Mouse (Mus musculus): ENCODE results near the gene Fmnl2. TPM values are rescaled to one million over a fixed set of nuclear protein-coding genes. Genes with fewer than 3 reads are reported as not detected.

The Fmnl2 gene
- total RNA-seq, 2 experiments from 2014 or later: 4.4 to 5.7 TPM

- peak; percentile 29 for ATAC-seq (replicated peaks; ENCODE audit: poor library complexity, severe bottlenecking)
These were observed 4.5 kb downstream of the Fmnl2 start for GRCm38 (mm10) chr2:52862046-52862759.

DNA sequence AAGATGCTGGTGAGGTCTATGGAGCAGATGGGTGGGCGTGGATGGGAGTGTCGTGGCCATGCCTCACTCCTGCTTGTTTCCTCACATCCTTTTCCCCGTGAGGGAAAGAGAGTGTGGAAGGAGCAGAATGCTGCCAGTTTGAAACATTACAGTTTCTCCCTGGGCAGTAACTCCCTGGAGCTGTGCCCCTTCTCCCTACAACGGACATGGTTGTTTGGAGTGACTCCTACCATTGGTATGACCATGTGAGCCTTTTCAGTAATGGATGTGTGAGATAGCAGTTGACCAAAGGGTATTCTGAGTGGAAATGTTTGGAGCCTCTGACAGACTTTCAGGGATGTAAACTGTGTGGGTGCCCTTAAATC is 5.1 kb downstream of the Fmnl2 start:
- ATAC-seq (replicated peaks; ENCODE audit: poor library complexity, severe bottlenecking): no peak

- ATAC-seq (replicated peaks; ENCODE audit: poor library complexity, severe bottlenecking): no peak
These were observed 7.0 kb downstream of the Fmnl2 start for GRCm38 (mm10) chr2:52864635-52865034.

GRCm38 (mm10) chr2:52866151-52866550 is 8.5 kb downstream of the Fmnl2 start:
- ATAC-seq (replicated peaks; ENCODE audit: poor library complexity, severe bottlenecking): no peak

GRCm38 (mm10) chr2:52867781-52868180 is 10.1 kb downstream of the Fmnl2 start:
- ATAC-seq (replicated peaks; ENCODE audit: poor library complexity, severe bottlenecking): no peak

DNA sequence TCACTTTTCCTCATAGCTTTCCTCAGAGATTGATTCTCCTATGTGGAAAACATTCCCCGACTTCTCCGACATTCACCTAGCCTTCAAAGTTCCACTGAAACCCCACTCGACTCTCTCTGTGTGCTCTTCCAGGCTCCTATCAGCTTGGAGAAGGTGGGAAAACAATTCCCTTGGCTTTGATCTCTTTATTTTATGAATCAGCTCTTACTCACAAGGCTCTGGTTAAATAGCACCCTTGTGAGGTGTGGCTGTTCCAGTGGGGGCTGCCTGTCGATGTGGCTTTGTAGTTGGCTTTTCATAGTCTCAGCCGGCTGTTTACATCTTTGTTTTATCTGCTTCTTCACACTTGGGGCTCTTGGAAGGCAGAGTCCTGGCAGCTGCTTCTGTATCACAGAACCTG is 10.5 kb downstream of the Fmnl2 start:
- no peak for ATAC-seq (replicated peaks; ENCODE audit: poor library complexity, severe bottlenecking)

- no peak for ATAC-seq (replicated peaks; ENCODE audit: poor library complexity, severe bottlenecking)
These were observed 15.0 kb downstream of the Fmnl2 start for GRCm38 (mm10) chr2:52872636-52873035.

DNA sequence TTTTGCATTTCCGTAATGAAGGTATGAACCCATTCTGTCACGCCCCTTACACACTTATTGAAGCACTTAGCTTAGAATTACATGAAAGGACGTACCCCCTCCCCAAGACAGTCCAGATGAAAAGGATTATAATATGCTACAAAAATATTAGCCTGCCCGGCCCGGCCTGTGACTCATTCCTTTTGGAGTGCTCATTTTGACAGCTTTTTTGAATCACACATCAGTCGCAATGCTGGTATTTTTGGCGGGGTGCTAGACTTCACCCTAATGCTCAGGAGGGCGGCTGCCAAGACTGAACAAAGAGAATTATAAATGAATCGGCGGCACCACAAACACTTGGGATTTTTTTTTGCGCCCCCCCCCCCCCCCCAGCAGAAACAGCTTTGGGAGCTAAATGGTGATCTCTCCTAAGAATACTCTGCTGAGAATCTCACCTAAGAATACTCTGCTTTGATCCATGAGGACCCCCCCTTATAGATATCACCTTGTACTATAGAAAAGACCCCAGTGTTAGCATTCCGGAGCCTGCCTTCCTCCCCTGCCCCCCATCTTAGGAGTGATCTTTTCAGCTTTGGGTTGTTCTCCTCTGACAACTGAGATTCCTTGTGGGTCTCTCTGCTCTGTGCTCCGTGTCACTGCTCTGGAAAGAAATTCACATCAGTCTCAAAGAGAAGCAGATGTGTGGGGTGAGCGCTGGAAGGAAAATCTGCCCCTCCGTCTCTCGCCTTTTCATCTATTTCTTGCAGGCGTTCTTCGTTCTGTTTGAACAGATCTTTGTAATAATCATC is 15.8 kb downstream of the Fmnl2 start:
- no peak for ATAC-seq (replicated peaks; ENCODE audit: poor library complexity, severe bottlenecking)

- no peak for ATAC-seq (replicated peaks; ENCODE audit: poor library complexity, severe bottlenecking)
These were observed 17.1 kb downstream of the Fmnl2 start for GRCm38 (mm10) chr2:52874721-52875120.

GRCm38 (mm10) chr2:52875801-52876200 is 18.1 kb downstream of the Fmnl2 start:
- no peak for ATAC-seq (replicated peaks; ENCODE audit: poor library complexity, severe bottlenecking)

DNA sequence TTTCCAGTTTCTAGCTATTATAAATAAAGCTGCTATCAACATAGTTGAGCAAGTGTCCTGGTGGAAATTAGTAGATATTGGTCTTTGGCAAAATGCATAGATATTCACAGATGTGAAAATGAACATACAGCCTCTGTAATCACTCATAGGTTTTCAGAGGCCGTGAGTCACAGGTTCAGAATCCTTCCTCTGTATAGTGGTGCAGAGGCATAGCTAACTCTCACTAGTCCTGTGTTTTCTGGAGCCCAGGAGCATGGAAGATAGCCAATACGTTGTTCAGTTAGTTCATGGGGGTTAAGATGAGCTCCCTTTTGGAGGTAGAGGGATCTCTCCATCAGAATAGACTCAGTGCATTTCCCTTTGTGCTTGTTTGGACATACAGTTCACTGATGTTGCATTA is 25.7 kb downstream of the Fmnl2 start:
- no peak for ATAC-seq (replicated peaks; ENCODE audit: poor library complexity, severe bottlenecking)

DNA sequence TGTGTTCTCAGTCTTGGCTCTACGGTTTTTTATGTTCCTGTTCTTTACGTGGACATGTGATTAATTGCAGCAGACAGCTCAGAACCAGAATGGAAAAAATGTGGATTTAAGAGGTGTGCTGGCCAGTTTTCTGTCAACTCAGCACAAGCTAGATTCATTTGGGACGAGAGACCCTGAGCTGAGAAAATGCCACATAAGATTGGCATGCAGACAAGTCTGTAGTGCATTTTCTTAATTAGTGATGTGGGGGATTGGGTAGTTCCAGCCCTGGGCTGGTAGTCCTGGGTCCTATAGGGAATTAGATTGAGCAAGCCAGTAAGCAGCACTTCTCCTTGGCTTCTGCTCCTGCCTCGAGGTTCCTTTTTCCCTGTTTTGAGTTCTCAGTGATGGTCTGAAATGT is 26.4 kb downstream of the Fmnl2 start:
- peak; percentile 74 for ATAC-seq (replicated peaks; ENCODE audit: poor library complexity, severe bottlenecking)

DNA sequence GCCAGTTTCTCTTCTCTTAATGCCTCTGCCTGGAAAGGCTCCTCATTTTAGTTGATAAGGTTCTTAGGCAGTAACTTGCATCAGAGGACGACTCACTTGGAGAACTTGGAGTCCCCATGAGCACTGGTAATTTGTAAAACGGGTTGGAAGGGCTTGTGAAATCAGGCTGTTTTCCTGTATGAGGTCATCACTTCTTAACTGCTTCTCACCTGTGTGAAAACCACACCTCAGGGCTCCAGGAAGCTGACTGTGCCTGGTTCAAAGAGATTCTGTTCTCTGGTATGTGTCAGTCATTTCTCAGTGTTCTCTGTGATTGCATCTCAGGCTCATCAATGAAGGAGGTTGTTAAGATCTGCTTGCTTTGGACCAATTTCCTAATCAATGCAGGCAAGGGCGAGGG is 27.4 kb downstream of the Fmnl2 start:
- 0 out of 2 replicates have a peak, but pooled peaks have one; percentile 17 for ATAC-seq (replicated peaks; ENCODE audit: poor library complexity, severe bottlenecking)

DNA sequence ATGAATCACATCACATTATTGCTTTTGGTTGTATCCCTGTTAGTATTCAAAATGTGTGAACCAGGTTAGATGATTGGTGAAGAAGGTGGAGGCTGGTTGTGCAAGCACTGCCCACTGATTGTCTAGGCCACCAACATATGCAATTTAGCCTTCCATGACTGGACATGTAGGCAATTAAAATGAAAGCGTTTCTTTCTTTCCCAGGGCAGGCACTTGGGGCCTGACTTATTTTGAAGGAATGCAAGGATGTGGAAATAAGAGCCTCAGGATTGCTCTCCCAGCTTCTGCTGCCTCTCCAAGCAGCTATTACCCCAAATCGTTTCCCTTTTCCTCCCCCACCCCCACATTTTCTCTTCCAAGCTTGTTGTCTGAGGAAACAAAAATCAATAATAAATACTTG is 29.6 kb downstream of the Fmnl2 start:
- ATAC-seq (replicated peaks; ENCODE audit: poor library complexity, severe bottlenecking): no peak

GRCm38 (mm10) chr2:52891115-52891514 is 33.5 kb downstream of the Fmnl2 start:
- peak; percentile 35; the same call in 1 of the 2 replicates for ATAC-seq (replicated peaks; ENCODE audit: poor library complexity, severe bottlenecking)

GRCm38 (mm10) chr2:52891744-52892143 is 34.1 kb downstream of the Fmnl2 start:
- ATAC-seq (replicated peaks; ENCODE audit: poor library complexity, severe bottlenecking): no peak

DNA sequence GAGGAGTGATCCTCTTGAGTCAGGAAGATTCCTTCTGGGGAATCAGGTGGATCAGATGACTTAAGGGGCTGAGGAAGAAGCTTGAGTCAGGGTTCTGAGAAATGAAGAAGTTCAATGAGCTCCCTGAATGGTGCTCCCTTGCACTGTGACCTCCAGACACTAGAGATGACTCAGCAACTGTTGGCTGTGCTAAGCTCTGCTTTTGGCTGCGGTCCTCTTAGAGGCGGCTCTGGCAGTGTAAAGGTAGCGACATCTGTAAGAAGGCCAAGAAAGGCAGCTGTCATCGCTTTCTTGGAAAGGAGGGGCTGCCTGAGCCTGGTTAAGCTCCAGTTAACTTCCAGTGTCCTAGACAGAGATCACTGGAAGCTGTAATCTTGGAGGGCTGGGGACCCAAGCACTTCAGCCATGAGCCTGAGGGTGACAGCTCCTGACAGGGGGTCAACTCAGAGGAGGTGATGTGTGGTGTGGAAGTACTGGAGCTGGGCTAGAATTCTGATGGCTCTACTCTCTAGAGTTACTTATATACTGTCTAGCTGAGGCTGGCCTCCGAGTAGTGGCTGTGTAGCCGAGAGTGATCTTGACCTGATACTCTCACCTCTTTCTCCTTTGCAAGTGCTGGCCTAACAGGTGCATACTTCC is 37.4 kb downstream of the Fmnl2 start:
- ATAC-seq (replicated peaks; ENCODE audit: poor library complexity, severe bottlenecking): peak; percentile 86

DNA sequence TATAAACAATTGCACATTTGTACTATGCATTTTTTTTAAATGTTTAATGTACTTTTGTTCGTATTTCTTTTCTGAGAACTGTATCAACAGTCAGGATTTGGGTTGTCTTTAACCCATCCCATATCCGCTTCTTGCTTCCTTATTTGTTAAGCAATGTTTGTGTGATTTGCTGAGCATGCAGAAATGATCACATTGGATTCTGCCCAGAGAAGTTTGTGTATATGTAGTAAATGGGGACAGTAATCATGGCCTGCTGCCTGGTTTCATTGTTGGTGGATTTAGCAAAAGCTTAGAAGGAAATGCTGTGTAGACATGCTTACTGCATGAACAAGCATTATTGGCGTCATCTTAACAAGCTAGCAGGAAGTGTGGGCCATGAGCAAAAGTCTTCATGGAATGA is 39.3 kb downstream of the Fmnl2 start:
- ATAC-seq (replicated peaks; ENCODE audit: poor library complexity, severe bottlenecking): no peak

DNA sequence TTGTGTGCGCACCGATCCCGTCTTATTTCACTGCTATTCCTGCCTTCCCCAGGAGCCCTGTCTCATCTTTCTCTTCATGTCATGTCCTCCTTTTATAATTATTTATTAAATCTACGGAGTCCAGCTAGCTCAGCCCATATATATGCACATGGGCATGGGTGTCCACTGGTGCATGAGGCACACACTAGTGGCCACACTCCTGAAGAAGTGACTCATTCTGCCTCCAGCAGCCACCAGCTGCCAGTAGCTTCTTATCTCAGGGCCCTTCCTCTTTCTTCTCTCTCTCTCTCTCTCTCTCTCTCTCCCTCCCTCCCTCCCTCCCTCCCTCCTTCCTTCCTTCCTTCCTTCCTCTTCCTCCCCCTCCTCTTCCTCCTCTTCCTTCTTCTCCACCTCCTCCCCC is 43.1 kb downstream of the Fmnl2 start:
- no peak; the same call in 1 of the 2 replicates for ATAC-seq (replicated peaks; ENCODE audit: poor library complexity, severe bottlenecking)

DNA sequence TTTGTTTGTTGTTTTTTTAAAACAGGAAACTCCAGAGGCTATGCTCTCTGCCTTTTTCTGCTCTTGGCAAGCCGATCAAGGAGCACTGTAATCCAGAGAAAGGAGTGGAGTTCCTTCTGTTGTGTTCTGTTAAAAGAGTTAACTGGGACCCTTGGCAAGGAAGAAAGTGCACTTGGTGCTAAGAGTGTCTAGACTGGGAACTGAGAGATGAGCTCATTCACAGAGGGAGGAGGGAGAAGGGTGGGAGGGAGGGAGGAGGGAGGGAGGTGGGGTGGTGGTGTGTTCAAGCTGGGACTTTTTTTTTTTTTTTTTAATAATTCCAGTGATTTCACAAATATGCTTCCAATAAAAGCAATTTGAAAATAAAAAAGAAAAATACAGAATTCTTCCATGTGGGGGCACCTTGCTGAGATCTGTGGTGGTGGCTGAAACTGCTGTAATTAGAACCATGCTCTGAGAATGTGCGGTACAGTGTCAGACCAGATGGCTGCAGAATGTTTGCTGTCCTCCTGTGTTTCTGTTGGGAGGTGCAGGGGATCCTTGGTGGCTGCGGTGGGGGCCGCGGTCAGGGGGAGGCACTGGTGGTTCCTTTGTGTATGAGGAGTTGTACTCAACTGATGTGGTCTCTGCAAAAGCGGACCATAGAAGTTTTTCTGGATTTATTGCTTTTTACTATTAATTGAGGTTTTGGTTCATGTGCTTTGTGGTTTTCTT is 43.8 kb downstream of the Fmnl2 start:
- ATAC-seq (replicated peaks; ENCODE audit: poor library complexity, severe bottlenecking): peak; percentile 59

DNA sequence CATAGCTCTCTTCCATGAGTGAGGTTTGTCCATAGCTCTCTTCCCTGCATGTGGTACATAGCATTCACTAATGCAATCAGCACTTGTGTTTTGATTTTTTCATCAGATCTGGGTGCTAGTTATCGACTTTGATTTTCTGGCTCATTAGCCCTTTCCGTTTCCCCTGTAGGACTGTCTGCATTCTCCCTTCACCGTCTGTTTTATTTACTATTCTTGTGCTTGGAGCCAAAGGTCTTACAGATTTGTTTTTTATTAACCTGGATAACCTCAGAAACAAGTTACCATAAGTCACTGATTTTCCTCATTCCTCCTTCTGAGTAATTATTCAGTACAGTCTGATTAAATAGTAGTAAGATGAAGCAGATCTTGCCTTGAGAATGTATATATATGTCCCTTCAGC is 44.8 kb downstream of the Fmnl2 start:
- ATAC-seq (replicated peaks; ENCODE audit: poor library complexity, severe bottlenecking): no peak

All from granulocyte monocyte progenitor cell, adult 5-6 weeks (primary cell).